Mouse (Mus musculus) heart, postnatal 0 days (tissue): ENCODE measurements around the gene Plekhg3. TPM values are rescaled to one million over a fixed set of nuclear protein-coding genes. Genes with fewer than 3 reads are reported as not detected.

Source experiments
- ATAC-seq: fragments of 200-750 bp; cut with Nextera tagmentation; 2 replicates; pipeline ENCODE4 v1.8.0; 2017; ENCODE audit warnings: low read depth, moderate number of reproducible peaks, moderate library complexity; ENCODE audit not compliant: insufficient read depth
- DNase-seq: peaks from one replicate; pipeline ENCODE4 v3.0.0-alpha.2; 2016; ENCODE audit warnings: low spot score
- H3K27ac ChIP-seq: fragments of 300-500 bp; sonication (generic); 2 replicates; pipeline ENCODE4 v1.5.1; 2014; ENCODE audit warnings: low read depth, mild to moderate bottlenecking
- H3K27me3 ChIP-seq: fragments of 300-500 bp; sonication (generic); 2 replicates; pipeline ENCODE4 v1.6.1; 2014; ENCODE audit warnings: low read length, mixed read lengths; ENCODE audit not compliant: control insufficient read depth, insufficient read depth
- H3K36me3 ChIP-seq: fragments of 300-500 bp; sonication (generic); replicated peaks from 2 replicates; pipeline ENCODE4 v1.6.1; 2014; ENCODE audit warnings: low read length, mixed read lengths; ENCODE audit not compliant: control insufficient read depth, insufficient read depth
- H3K4me1 ChIP-seq: fragments of 300-500 bp; sonication (generic); 2 replicates; pipeline ENCODE4 v1.6.1; 2014; ENCODE audit warnings: antibody characterized with exemption; ENCODE audit not compliant: control insufficient read depth, insufficient read depth
- H3K4me2 ChIP-seq: fragments of 300-500 bp; sonication (generic); 2 replicates; pipeline ENCODE4 v1.6.1; 2014; ENCODE audit warnings: low read depth, mild to moderate bottlenecking, low read length, moderate library complexity
- H3K4me3 ChIP-seq: fragments of 300-500 bp; sonication (generic); 2 replicates; pipeline ENCODE4 v1.5.1; 2014; ENCODE audit warnings: low read depth, low read length
- H3K9ac ChIP-seq: fragments of 300-500 bp; sonication (generic); replicated peaks from 2 replicates; pipeline ENCODE4 v1.6.1; 2014; ENCODE audit warnings: low read depth, low read length, mixed read lengths
- H3K9me3 ChIP-seq: fragments of 300-500 bp; sonication (generic); replicated peaks from 2 replicates; pipeline ENCODE4 v1.6.1; 2016; ENCODE audit warnings: low read length; ENCODE audit not compliant: control insufficient read depth
- CTCF ChIP-seq: IDR thresholded peaks from 2 replicates; pipeline ENCODE4 v1.5.1; 2016; ENCODE audit warnings: antibody characterized with exemption, control low read depth, low read depth
- EP300 ChIP-seq: IDR thresholded peaks from 2 replicates; pipeline ENCODE4 v1.6.1; 2016; ENCODE audit warnings: antibody characterized with exemption, low read depth
- WGBS: fragments of 180-500 bp; shearing (Covaris S2); extraction: QIAGEN DNeasy Blood & Tissue Kit; methylation state at CpG from one replicate; pipeline ENCODE4 v1.1.7; 2014; 5-methylcytosine and 5-hydroxymethylcytosine counted together
- polyA plus RNA-seq: library from polyadenylated mRNA; unstranded; fragments of >200 nt; fragmentation: Nextera tagmentation; extraction: Ambion mirVana; gene quantifications from 2 replicates; pipeline ENCODE4 v1.2.1, GENCODE M21; 2015
- total RNA-seq: library from RNA; depleted of rRNA; stranded (reverse); fragments of >200 nt; gene quantifications from 2 replicates; pipeline ENCODE4 v1.2.3, GENCODE M21; 2014; ENCODE audit warnings: low replicate concordance

The Plekhg3 gene
- total and polyA plus RNA-seq, 2 experiments from 2014 or later: 3.7 to 21.7 TPM

DNA sequence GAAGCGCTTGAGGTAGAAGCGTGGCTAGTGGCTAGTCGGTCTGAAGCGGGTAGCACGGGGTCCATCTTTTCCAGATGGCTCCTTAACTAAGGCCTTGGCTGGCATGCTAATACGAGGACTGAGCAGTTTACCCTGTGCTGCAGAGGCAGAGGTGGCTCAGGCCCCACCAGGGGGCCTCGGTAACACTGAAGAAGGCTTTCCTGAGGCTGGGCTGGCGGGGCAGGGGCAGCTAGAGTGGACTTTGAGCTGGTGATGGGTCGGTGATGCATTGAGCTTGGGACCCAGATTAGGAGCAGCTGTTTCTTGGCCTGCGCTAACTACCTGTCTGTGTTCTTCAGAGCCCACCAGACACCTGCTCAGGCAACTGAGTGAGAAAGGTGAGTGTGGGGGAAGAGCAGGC, 40.6 kb downstream of the Plekhg3 start:
- H3K27ac ChIP-seq: no peak overlapping the region

DNA sequence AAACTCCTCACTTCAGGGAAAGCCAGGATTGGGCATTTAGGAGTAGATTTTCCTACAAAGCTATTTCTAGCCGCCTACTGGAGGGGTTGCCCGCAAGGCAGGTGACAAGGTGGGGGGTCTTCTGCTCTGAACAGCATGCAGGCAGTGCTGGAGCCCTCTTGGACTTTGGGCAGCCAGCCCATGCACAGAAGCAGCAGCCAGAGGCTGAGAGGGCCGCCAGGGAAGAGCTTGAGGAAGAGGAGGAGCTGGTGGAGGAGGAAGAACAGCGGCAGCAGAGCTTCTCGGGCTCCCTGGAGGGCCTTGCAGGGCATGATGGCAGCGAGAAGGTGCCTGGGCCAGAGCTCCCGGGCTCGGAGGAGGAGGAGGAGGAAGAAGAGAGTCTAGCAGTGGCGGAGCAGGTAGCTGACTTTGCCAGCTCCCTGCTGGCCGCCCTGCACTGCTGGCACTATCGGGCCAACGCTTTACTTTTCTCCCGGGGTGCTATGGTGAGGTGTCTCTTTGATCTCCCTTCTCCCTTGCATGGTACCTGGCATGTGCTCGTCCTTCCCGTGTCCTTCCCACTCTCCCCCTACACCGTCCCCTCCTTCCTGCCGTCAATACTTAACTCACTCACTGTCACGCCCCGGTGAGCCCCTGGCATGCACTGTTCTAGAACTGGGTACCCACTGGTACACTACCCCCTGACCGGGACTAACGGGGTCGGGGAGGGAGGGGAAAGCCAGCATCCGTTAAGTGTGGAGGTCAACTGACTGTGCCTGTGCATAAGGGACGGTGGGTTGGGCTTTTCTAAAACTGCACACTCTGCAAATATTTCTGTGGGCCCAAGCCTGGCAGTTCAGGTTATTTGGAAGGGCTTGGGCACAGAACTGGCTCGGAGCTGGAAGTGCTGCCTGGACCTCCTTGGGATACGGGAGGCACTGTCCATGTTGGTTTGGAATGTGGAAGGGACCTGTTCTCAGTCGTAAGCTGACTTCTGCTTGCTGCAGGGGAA, 41.9 kb downstream of the Plekhg3 start:
- DNase-seq (no peak), ATAC-seq (no peak)
- Histone ChIP-seq H3K4me2 (no peak overlapping the region), H3K36me3 (peaks cover 77% of the 10 kb centered on the region), H3K4me3 (no peak overlapping the region), H3K27me3 (no peaks in the 10 kb centered on the region), H3K4me1 (no peaks in the 10 kb centered on the region), H3K9me3 (no peaks in the 10 kb centered on the region), H3K27ac (no peak overlapping the region), H3K9ac (no peak overlapping the region)
- 76% methylated on average over 27 of the region's 27 CpGs for WGBS
- no peak for TF ChIP-seq CTCF
- TF ChIP-seq EP300: no peak

More for the DNA sequence above, 40.6 kb downstream of the Plekhg3 start:
- no peak overlapping the region for H3K4me3 ChIP-seq
- DNase-seq (no peak), ATAC-seq (no peak)
- H3K9ac ChIP-seq: no peak overlapping the region
- WGBS: 88% methylated on average over 10 of the region's 10 CpGs
- H3K36me3 ChIP-seq: peaks cover 77% of the 10 kb centered on the region
- no peaks in the 10 kb centered on the region for H3K27me3 ChIP-seq
- no peaks in the 10 kb centered on the region for H3K4me1 ChIP-seq
- H3K4me2 ChIP-seq: no peak overlapping the region
- TF ChIP-seq CTCF (no peak), EP300 (no peak)
- H3K9me3 ChIP-seq: no peaks in the 10 kb centered on the region

DNA sequence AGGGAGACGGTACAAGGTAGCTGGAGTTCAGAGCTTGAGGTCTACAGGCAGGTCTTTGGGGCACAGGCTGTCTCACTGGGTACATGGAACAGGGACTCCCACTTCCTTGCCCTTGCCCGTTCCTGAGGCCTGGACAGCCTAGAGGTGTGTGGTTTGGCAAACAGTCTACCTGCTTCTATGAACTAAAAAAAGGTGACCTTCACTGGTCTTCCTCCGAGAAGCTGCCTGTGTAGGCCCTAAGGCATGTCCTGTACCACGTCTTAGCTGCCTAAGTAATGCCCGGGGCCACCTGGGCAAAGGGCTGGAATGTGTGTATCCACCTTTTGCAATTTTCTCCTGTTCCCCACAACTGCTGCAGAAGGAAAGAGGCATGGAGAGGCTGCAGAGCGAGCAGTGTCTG, 42.7 kb downstream of the Plekhg3 start:
- ATAC-seq (no peak), DNase-seq (no peak)
- 87% methylated on average over 6 of the region's 6 CpGs for WGBS
- Histone ChIP-seq H3K9me3 (no peaks in the 10 kb centered on the region), H3K27me3 (no peaks in the 10 kb centered on the region), H3K27ac (no peak overlapping the region), H3K4me1 (no peaks in the 10 kb centered on the region), H3K4me2 (no peak overlapping the region), H3K4me3 (no peak overlapping the region), H3K36me3 (peaks cover 83% of the 10 kb centered on the region), H3K9ac (no peak overlapping the region)
- TF ChIP-seq EP300 (no peak), CTCF (no peak)

DNA sequence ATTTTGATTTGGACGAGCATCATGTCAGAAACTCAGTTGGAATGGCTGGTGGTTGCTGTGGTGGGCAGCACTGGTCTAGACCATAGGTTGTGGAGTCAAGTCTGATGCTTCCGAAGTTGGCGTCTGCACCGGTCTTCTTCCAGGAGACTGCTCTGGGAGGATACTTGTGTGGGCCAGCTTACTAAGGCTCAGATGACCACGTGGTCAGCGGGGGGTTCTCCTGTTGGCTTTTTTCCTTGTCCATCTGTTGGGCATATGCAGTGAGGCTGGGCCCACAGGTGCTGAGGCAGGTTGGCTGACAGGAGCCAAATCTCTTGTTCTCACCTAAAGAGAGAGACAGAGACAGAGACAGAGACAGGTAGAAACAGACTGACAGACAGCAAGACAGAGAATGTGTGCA, 44.1 kb downstream of the Plekhg3 start:
- 85% methylated on average over 6 of the region's 6 CpGs for WGBS
- H3K27ac ChIP-seq: no peak overlapping the region
- H3K4me3 ChIP-seq: no peak overlapping the region
- peaks cover 84% of the 10 kb centered on the region for H3K36me3 ChIP-seq
- TF ChIP-seq CTCF (no peak), EP300 (no peak)
- H3K4me1 ChIP-seq: no peaks in the 10 kb centered on the region
- no peak for DNase-seq
- no peak for ATAC-seq
- H3K27me3 ChIP-seq: no peaks in the 10 kb centered on the region
- no peak overlapping the region for H3K9ac ChIP-seq
- H3K9me3 ChIP-seq: no peaks in the 10 kb centered on the region
- H3K4me2 ChIP-seq: no peak overlapping the region

DNA sequence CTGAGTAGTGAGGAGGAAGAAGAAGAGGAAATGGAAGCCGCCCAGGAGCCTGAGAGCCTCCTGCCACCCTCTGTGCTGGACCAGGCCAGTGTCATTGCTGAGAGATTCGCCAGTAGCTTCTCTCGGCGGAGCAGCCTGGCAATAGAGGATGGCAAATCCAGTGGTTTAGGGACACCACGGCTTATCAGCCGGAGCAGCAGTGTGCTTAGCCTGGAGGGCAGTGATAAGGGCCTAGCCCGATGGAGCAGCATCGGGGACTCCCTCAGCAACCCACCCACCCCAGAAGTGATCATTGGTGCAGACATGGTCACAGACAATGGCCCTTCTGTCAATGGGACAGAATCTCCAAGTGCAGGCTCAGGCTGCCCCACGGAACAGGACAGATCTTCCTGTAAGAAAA, 45.4 kb downstream of the Plekhg3 start:
- WGBS: 69% methylated on average over 9 of the region's 9 CpGs
- H3K27me3 ChIP-seq: no peaks in the 10 kb centered on the region
- ATAC-seq (no peak), DNase-seq (no peak)
- no peak overlapping the region for H3K4me3 ChIP-seq
- H3K9ac ChIP-seq: no peak overlapping the region
- H3K9me3 ChIP-seq: no peaks in the 10 kb centered on the region
- no peak overlapping the region for H3K27ac ChIP-seq
- TF ChIP-seq EP300 (no peak), CTCF (no peak)
- H3K4me1 ChIP-seq: no peaks in the 10 kb centered on the region
- no peak overlapping the region for H3K4me2 ChIP-seq
- peaks cover 80% of the 10 kb centered on the region for H3K36me3 ChIP-seq
